Mouse (Mus musculus): ENCODE measurements at regions not wholly inside any gene's neighbourhood (a gene's known extent, or its start where the extent isn't known, plus 50 kb on each side); places are given as distances from the start of the nearest gene placed in this dataset.

GRCm38 (mm10) chr12:79887225-79887886 lies 225.5 kb downstream of the Zfp36l1 start:
- DNase-seq (ENCODE audit: low read depth in 1 of 2, low spot score in 2 of 2): no peak
- Histone ChIP-seq H3K27me3 (ENCODE audit: control insufficient read depth, insufficient read depth, low read length) (no peaks in the 10 kb centered on the region), H3K4me3 (ENCODE audit: extremely low read depth, insufficient read depth, insufficient read length) (no peak overlapping the region), H3K36me3 (ENCODE audit: control insufficient read depth, insufficient read depth, low read length) (no peaks in the 10 kb centered on the region), H3K4me1 (ENCODE audit: control insufficient read depth, insufficient read depth, insufficient read length) (peaks cover 7% of the 10 kb centered on the region; the same call in 1 of the 2 replicates), H3K27ac (ENCODE audit: insufficient read depth, low read length) (no peak overlapping the region)
- no peak for TF ChIP-seq CTCF (IDR thresholded peaks at IDR 0.05; ENCODE audit: extremely low read depth, insufficient read depth, insufficient read length, insufficient replicate concordance)
- TF ChIP-seq POLR2A (IDR thresholded peaks at IDR 0.05; ENCODE audit: low read depth, low read length): no peak
- 89% methylated on average over 12 of the region's 12 CpGs for WGBS

GRCm38 (mm10) chr12:79886494-79886893 lies 226.3 kb downstream of the Zfp36l1 start:
- no peak for TF ChIP-seq POLR2A (IDR thresholded peaks at IDR 0.05; ENCODE audit: low read depth, low read length)
- no peak for TF ChIP-seq CTCF (IDR thresholded peaks at IDR 0.05; ENCODE audit: extremely low read depth, insufficient read depth, insufficient read length, insufficient replicate concordance)
- DNase-seq (ENCODE audit: low read depth in 1 of 2, low spot score in 2 of 2): no peak
- Histone ChIP-seq H3K36me3 (ENCODE audit: control insufficient read depth, insufficient read depth, low read length) (no peaks in the 10 kb centered on the region), H3K4me1 (ENCODE audit: control insufficient read depth, insufficient read depth, insufficient read length) (peaks cover 7% of the 10 kb centered on the region; the same call in 1 of the 2 replicates), H3K4me3 (ENCODE audit: extremely low read depth, insufficient read depth, insufficient read length) (no peak overlapping the region), H3K27me3 (ENCODE audit: control insufficient read depth, insufficient read depth, low read length) (no peaks in the 10 kb centered on the region), H3K27ac (ENCODE audit: insufficient read depth, low read length) (no peak overlapping the region)
- WGBS: 86% methylated on average over 3 of the region's 3 CpGs

GRCm38 (mm10) chr12:79885286-79885685 lies 227.5 kb downstream of the Zfp36l1 start:
- DNase-seq (ENCODE audit: low read depth in 1 of 2, low spot score in 2 of 2): no peak
- Histone ChIP-seq H3K4me1 (ENCODE audit: control insufficient read depth, insufficient read depth, insufficient read length) (peaks cover 7% of the 10 kb centered on the region; the same call in 1 of the 2 replicates), H3K4me3 (ENCODE audit: extremely low read depth, insufficient read depth, insufficient read length) (no peak overlapping the region), H3K36me3 (ENCODE audit: control insufficient read depth, insufficient read depth, low read length) (no peaks in the 10 kb centered on the region), H3K27me3 (ENCODE audit: control insufficient read depth, insufficient read depth, low read length) (no peaks in the 10 kb centered on the region), H3K27ac (ENCODE audit: insufficient read depth, low read length) (no peak overlapping the region)
- WGBS: 88% methylated on average over 2 of the region's 2 CpGs
- TF ChIP-seq POLR2A (IDR thresholded peaks at IDR 0.05; ENCODE audit: low read depth, low read length) (no peak), CTCF (IDR thresholded peaks at IDR 0.05; ENCODE audit: extremely low read depth, insufficient read depth, insufficient read length, insufficient replicate concordance) (no peak)

GRCm38 (mm10) chr12:79883651-79884050 lies 229.2 kb downstream of the Zfp36l1 start:
- TF ChIP-seq CTCF (IDR thresholded peaks at IDR 0.05; ENCODE audit: extremely low read depth, insufficient read depth, insufficient read length, insufficient replicate concordance) (no peak), POLR2A (IDR thresholded peaks at IDR 0.05; ENCODE audit: low read depth, low read length) (no peak)
- H3K4me3 ChIP-seq (ENCODE audit: extremely low read depth, insufficient read depth, insufficient read length): no peak overlapping the region
- 58% methylated on average over 4 of the region's 4 CpGs for WGBS
- peaks cover 7% of the 10 kb centered on the region; the same call in 1 of the 2 replicates for H3K4me1 ChIP-seq (ENCODE audit: control insufficient read depth, insufficient read depth, insufficient read length)
- DNase-seq (ENCODE audit: low read depth in 1 of 2, low spot score in 2 of 2): no peak
- H3K27ac ChIP-seq (ENCODE audit: insufficient read depth, low read length): no peak overlapping the region
- no peaks in the 10 kb centered on the region for H3K27me3 ChIP-seq (ENCODE audit: control insufficient read depth, insufficient read depth, low read length)
- H3K36me3 ChIP-seq (ENCODE audit: control insufficient read depth, insufficient read depth, low read length): no peaks in the 10 kb centered on the region

- no peaks in the 10 kb centered on the region for H3K36me3 ChIP-seq (ENCODE audit: control insufficient read depth, insufficient read depth, low read length)
- WGBS: 48% methylated on average over 18 of the region's 18 CpGs
- H3K4me3 ChIP-seq (ENCODE audit: extremely low read depth, insufficient read depth, insufficient read length): no peak overlapping the region
- H3K27me3 ChIP-seq (ENCODE audit: control insufficient read depth, insufficient read depth, low read length): no peaks in the 10 kb centered on the region
- H3K4me1 ChIP-seq (ENCODE audit: control insufficient read depth, insufficient read depth, insufficient read length): peaks cover 7% of the 10 kb centered on the region; the same call in 1 of the 2 replicates
- DNase-seq (ENCODE audit: low read depth in 1 of 2, low spot score in 2 of 2): no peak
- TF ChIP-seq CTCF (IDR thresholded peaks at IDR 0.05; ENCODE audit: extremely low read depth, insufficient read depth, insufficient read length, insufficient replicate concordance): no peak
- TF ChIP-seq POLR2A (IDR thresholded peaks at IDR 0.05; ENCODE audit: low read depth, low read length): no peak
- peak overlapping the region; percentile 22; the same call in 1 of the 2 replicates for H3K27ac ChIP-seq (ENCODE audit: insufficient read depth, low read length)
Measured at GRCm38 (mm10) chr12:79880751-79881261, 232.0 kb downstream of the Zfp36l1 start.

- Histone ChIP-seq H3K27me3 (ENCODE audit: control insufficient read depth, insufficient read depth, low read length) (no peaks in the 10 kb centered on the region), H3K4me3 (ENCODE audit: extremely low read depth, insufficient read depth, insufficient read length) (no peak overlapping the region), H3K36me3 (ENCODE audit: control insufficient read depth, insufficient read depth, low read length) (no peaks in the 10 kb centered on the region), H3K4me1 (ENCODE audit: control insufficient read depth, insufficient read depth, insufficient read length) (peaks cover 5% of the 10 kb centered on the region; the same call in 1 of the 2 replicates), H3K27ac (ENCODE audit: insufficient read depth, low read length) (no peak overlapping the region)
- no peak for DNase-seq (ENCODE audit: low read depth in 1 of 2, low spot score in 2 of 2)
- no peak for TF ChIP-seq CTCF (IDR thresholded peaks at IDR 0.05; ENCODE audit: extremely low read depth, insufficient read depth, insufficient read length, insufficient replicate concordance)
- TF ChIP-seq POLR2A (IDR thresholded peaks at IDR 0.05; ENCODE audit: low read depth, low read length): no peak
- WGBS: 92% methylated on average over 4 of the region's 4 CpGs
Measured at GRCm38 (mm10) chr12:79880346-79880745, 232.5 kb downstream of the Zfp36l1 start.

- Histone ChIP-seq H3K36me3 (ENCODE audit: control insufficient read depth, insufficient read depth, low read length) (no peaks in the 10 kb centered on the region), H3K4me1 (ENCODE audit: control insufficient read depth, insufficient read depth, insufficient read length) (peaks cover 5% of the 10 kb centered on the region; the same call in 1 of the 2 replicates), H3K27me3 (ENCODE audit: control insufficient read depth, insufficient read depth, low read length) (no peaks in the 10 kb centered on the region), H3K4me3 (ENCODE audit: extremely low read depth, insufficient read depth, insufficient read length) (no peak overlapping the region), H3K27ac (ENCODE audit: insufficient read depth, low read length) (peak overlapping the region; percentile 42; the same call in 1 of the 2 replicates)
- no peak for TF ChIP-seq CTCF (IDR thresholded peaks at IDR 0.05; ENCODE audit: extremely low read depth, insufficient read depth, insufficient read length, insufficient replicate concordance)
- TF ChIP-seq POLR2A (IDR thresholded peaks at IDR 0.05; ENCODE audit: low read depth, low read length): no peak
- WGBS: 84% methylated on average over 9 of the region's 9 CpGs
- DNase-seq (ENCODE audit: low read depth in 1 of 2, low spot score in 2 of 2): no peak
Measured at GRCm38 (mm10) chr12:79879918-79880273, 232.9 kb downstream of the Zfp36l1 start.
